Mouse (Mus musculus) hindbrain, embryonic 16.5 days (tissue): Measurements from ENCODE around the gene Tesc. TPM values are rescaled to one million over a fixed set of nuclear protein-coding genes. Genes with fewer than 3 reads are reported as not detected.

ENCODE experiments used
- ATAC-seq: fragments of 200-750 bp; cut with Nextera tagmentation; 2 replicates; pipeline ENCODE4 v1.8.0; 2017; ENCODE audit warnings: moderate TSS enrichment, moderate library complexity
- H3K27ac ChIP-seq: fragments of 300-500 bp; sonication (generic); 2 replicates; pipeline ENCODE4 v1.5.1; 2014; ENCODE audit warnings: low read depth, mild to moderate bottlenecking, control low read depth, low read length, moderate library complexity
- H3K27me3 ChIP-seq: fragments of 300-500 bp; sonication (generic); replicated peaks from 2 replicates; pipeline ENCODE4 v1.6.1; 2014; ENCODE audit warnings: low read length; ENCODE audit not compliant: control insufficient read depth, insufficient read depth
- H3K36me3 ChIP-seq: fragments of 300-500 bp; sonication (generic); 2 replicates; pipeline ENCODE4 v1.6.1; 2014; ENCODE audit warnings: mild to moderate bottlenecking, low read length, moderate library complexity, mixed read lengths; ENCODE audit not compliant: control insufficient read depth, insufficient read depth
- H3K4me1 ChIP-seq: fragments of 300-500 bp; sonication (generic); 2 replicates; pipeline ENCODE4 v1.6.1; 2014; ENCODE audit warnings: low read depth, low read length; ENCODE audit not compliant: control insufficient read depth, insufficient read depth
- H3K4me2 ChIP-seq: fragments of 300-500 bp; sonication (generic); 2 replicates; pipeline ENCODE4 v1.6.1; 2014; ENCODE audit warnings: mild to moderate bottlenecking, low read length, control low read depth, moderate library complexity
- H3K4me3 ChIP-seq: fragments of 300-500 bp; sonication (generic); 2 replicates; pipeline ENCODE4 v1.5.1; 2014; ENCODE audit warnings: mild to moderate bottlenecking, low read length, control low read depth, moderate library complexity
- H3K9ac ChIP-seq: fragments of 300-500 bp; sonication (generic); 2 replicates; pipeline ENCODE4 v1.6.1; 2014; ENCODE audit warnings: low read depth, mild to moderate bottlenecking, control low read depth, low read length, moderate library complexity
- H3K9me3 ChIP-seq: fragments of 300-500 bp; sonication (generic); 2 replicates; pipeline ENCODE4 v1.6.1; 2014; ENCODE audit warnings: mild to moderate bottlenecking, low read length, moderate library complexity; ENCODE audit not compliant: control insufficient read depth
- WGBS: fragments of 180-500 bp; shearing (Covaris S2); extraction: QIAGEN DNeasy Blood & Tissue Kit; methylation state at CpG from one replicate; pipeline ENCODE4 v1.1.7; 2014; 5-methylcytosine and 5-hydroxymethylcytosine counted together
- polyA plus RNA-seq: library from polyadenylated mRNA; unstranded; fragments of >200 nt; fragmentation: Nextera tagmentation; extraction: Ambion mirVana; gene quantifications from 2 replicates; pipeline ENCODE4 v1.2.1, GENCODE M21; 2015

Tesc gene
- polyA plus RNA-seq, 1 experiment from 2014 or later = 5.4 TPM

DNA sequence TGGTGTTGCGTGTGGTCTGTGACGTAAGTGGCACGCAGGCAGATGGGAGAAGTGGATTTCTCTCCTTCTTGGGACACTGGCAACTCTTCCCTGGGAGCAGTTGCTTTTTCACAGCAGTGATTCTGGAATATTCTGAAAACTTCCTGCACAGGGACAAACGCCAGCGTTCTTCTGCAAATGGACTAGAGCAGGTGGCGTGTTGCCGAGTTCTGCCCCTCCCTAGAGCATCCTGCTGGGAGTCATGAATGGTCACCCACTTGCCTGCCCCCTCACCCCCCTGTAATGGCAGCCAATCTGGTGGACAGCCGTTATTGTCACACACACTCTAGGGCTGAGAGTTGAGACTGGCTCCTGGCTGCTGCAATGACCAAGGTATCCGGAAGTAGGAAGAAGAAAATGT, 32.1 kb downstream of the Tesc start:
- no peaks in the 10 kb centered on the region for H3K36me3 ChIP-seq
- no peak overlapping the region for H3K27ac ChIP-seq
- H3K4me2 ChIP-seq = no peak overlapping the region
- ATAC-seq = no peak
- H3K4me1 ChIP-seq = peaks cover 25% of the 10 kb centered on the region
- H3K9ac ChIP-seq = no peak overlapping the region
- no peak overlapping the region for H3K4me3 ChIP-seq
- no peaks in the 10 kb centered on the region for H3K9me3 ChIP-seq
- WGBS = 71% methylated on average over 9 of the region's 9 CpGs
- no peaks in the 10 kb centered on the region for H3K27me3 ChIP-seq

GRCm38 (mm10) chr5:118061391-118061790, 33.8 kb downstream of the Tesc start:
- H3K4me1 ChIP-seq = peaks cover 38% of the 10 kb centered on the region

DNA sequence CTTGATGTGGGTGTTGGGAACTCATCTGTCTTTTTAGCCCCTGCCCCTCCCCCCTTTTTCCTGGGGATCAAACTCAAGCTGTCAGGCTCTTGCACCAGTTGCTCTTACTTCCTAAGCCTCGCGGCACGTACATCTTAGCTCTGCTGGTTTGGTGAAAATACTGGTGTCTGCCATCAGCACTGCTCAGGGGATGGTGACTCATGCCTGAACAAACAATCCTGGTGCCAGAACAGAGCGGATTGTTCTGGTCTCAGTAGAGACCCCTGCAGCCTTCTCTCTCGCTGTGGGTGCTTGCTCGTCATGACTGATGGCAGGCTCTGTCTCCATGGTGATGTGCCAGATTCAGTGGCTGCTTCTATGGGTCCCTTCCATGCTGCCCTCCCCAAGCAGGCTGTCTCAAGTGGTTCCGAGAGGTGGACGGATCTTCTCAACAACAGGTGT, 35.7 kb downstream of the Tesc start:
- H3K4me2 ChIP-seq = no peak overlapping the region
- 52% methylated on average over 8 of the region's 8 CpGs for WGBS
- H3K27ac ChIP-seq = peak overlapping the region; percentile 39; the same call in 1 of the 2 replicates

More at GRCm38 (mm10) chr5:118061391-118061790, 33.8 kb downstream of the Tesc start:
- ATAC-seq = no peak
- H3K27me3 ChIP-seq = no peaks in the 10 kb centered on the region
- H3K27ac ChIP-seq = no peak overlapping the region
- no peaks in the 10 kb centered on the region for H3K9me3 ChIP-seq
- no peak overlapping the region for H3K4me3 ChIP-seq
- H3K36me3 ChIP-seq = no peaks in the 10 kb centered on the region
- H3K4me2 ChIP-seq = no peak overlapping the region
- WGBS = 93% methylated on average over 17 of the region's 18 CpGs
- no peak overlapping the region for H3K9ac ChIP-seq

DNA sequence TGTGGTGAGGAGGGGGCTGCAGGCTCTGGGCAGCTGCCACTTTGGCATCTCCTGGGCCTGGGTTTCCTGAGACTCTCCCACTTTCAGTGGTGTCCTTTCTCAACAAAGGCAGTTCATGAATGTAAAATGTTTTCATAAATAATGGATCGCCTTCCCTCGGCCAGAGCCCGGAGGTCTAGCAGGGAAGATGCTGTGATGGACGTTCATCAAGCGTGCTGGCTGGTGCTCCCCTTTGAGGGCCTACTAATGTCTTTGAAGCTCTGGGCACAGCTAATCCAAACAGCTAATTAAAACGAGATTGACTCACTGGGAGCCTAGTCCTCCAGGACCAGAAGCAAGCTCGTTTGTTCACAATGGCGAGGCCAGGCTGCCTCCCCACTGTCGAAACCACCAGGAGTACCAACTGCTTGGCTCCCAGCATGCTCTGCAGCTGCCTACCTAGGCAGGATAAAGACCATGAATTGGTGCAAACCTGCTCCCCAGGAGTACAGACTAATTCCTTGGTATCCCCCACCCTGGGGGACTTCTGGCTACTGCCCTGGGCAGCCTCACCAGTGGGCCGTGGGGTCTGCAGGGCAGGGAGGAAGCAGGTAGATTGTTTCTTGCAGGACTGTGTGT, 36.9 kb downstream of the Tesc start:
- Histone ChIP-seq H3K36me3 (peaks cover 4% of the 10 kb centered on the region; the same call in 1 of the 2 replicates), H3K4me2 (no peak overlapping the region), H3K27me3 (no peaks in the 10 kb centered on the region), H3K9ac (no peak overlapping the region; the same call in 1 of the 2 replicates), H3K4me1 (peaks cover 31% of the 10 kb centered on the region), H3K27ac (peak overlapping the region; percentile 41), H3K4me3 (no peak overlapping the region), H3K9me3 (no peaks in the 10 kb centered on the region)
- WGBS = 16% methylated on average over 10 of the region's 10 CpGs
- no peak for ATAC-seq

More for the DNA sequence above, 35.7 kb downstream of the Tesc start:
- Histone ChIP-seq H3K9me3 (no peaks in the 10 kb centered on the region), H3K27me3 (no peaks in the 10 kb centered on the region), H3K4me3 (no peak overlapping the region), H3K4me1 (peaks cover 31% of the 10 kb centered on the region), H3K9ac (0 out of 2 replicates have a peak overlapping the region, but pooled peaks have one; percentile 35), H3K36me3 (peaks cover 4% of the 10 kb centered on the region; the same call in 1 of the 2 replicates)
- peak; percentile 38; the same call in 1 of the 2 replicates for ATAC-seq

- H3K4me2 ChIP-seq = no peak overlapping the region
- 78% methylated on average over 19 of the region's 19 CpGs for WGBS
- H3K9me3 ChIP-seq = no peaks in the 10 kb centered on the region
- no peak overlapping the region for H3K4me3 ChIP-seq
- H3K4me1 ChIP-seq = peaks cover 31% of the 10 kb centered on the region
- ATAC-seq = 0 out of 2 replicates have a peak, but pooled peaks have one; percentile 9
- peak overlapping the region; percentile 19 for H3K27ac ChIP-seq
- no peaks in the 10 kb centered on the region for H3K27me3 ChIP-seq
- peaks cover 4% of the 10 kb centered on the region; the same call in 1 of the 2 replicates for H3K36me3 ChIP-seq
- no peak overlapping the region; the same call in 1 of the 2 replicates for H3K9ac ChIP-seq
Measured at GRCm38 (mm10) chr5:118065516-118066255, 38.1 kb downstream of the Tesc start.

DNA sequence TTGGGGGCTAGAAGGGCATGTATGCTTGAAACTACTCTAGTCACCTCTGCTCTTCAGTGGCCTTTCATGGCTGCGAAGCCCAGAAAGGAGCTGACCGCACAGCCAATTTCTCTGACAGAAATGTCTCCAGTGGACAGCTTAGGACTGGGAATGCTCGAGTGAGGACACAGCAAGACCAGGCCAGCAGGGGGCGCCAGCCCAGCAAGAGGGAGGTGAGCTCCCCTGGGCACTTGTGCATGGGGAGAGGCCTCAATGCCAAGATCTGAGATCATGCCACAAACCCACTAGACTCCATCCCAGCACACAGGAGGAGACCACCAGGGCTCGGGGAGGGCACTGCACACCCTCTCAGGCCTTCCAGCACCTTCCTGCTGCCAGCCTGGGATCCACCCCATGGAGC, 39.3 kb downstream of the Tesc start:
- no peak overlapping the region for H3K27ac ChIP-seq
- no peaks in the 10 kb centered on the region for H3K27me3 ChIP-seq
- no peaks in the 10 kb centered on the region for H3K9me3 ChIP-seq
- H3K4me1 ChIP-seq = peaks cover 31% of the 10 kb centered on the region
- H3K4me3 ChIP-seq = no peak overlapping the region
- peaks cover 4% of the 10 kb centered on the region; the same call in 1 of the 2 replicates for H3K36me3 ChIP-seq
- 56% methylated on average over 5 of the region's 5 CpGs for WGBS
- no peak for ATAC-seq
- H3K9ac ChIP-seq = no peak overlapping the region
- H3K4me2 ChIP-seq = no peak overlapping the region

- Histone ChIP-seq H3K27me3 (no peaks in the 10 kb centered on the region), H3K4me2 (no peak overlapping the region), H3K27ac (no peak overlapping the region), H3K36me3 (peaks cover 4% of the 10 kb centered on the region; the same call in 1 of the 2 replicates), H3K4me1 (peaks cover 32% of the 10 kb centered on the region), H3K9ac (no peak overlapping the region), H3K9me3 (no peaks in the 10 kb centered on the region), H3K4me3 (no peak overlapping the region)
- no peak for ATAC-seq
- 68% methylated on average over 4 of the region's 4 CpGs for WGBS
Measured at GRCm38 (mm10) chr5:118067572-118067971, 40.0 kb downstream of the Tesc start.

GRCm38 (mm10) chr5:118067984-118068494, 40.5 kb downstream of the Tesc start:
- H3K9me3 ChIP-seq = no peaks in the 10 kb centered on the region
- no peak overlapping the region for H3K27ac ChIP-seq
- 83% methylated on average over 9 of the region's 9 CpGs for WGBS
- no peak overlapping the region for H3K4me3 ChIP-seq
- H3K36me3 ChIP-seq = peaks cover 4% of the 10 kb centered on the region; the same call in 1 of the 2 replicates
- no peaks in the 10 kb centered on the region for H3K27me3 ChIP-seq
- H3K9ac ChIP-seq = no peak overlapping the region
- peaks cover 34% of the 10 kb centered on the region for H3K4me1 ChIP-seq
- no peak for ATAC-seq
- H3K4me2 ChIP-seq = no peak overlapping the region

DNA sequence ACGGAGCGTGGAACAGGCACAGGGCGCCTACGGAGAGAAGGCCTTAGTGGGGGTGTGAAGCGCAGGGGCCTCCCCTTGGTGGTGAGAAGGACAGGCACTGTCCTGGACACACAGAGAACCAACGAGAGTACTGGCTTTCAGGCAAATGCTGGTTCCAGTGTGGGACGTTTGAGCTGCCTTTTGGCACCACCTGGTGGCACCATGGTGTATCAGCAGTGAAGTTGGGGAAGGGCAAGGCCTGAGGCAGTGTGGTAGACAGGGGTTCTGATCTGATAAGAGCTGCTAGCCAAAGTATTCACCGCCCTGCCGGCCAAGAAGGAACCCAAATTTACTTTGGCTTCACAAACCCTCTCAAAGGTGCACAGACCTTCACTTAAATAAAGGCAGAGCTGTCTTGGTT, 41.8 kb downstream of the Tesc start:
- H3K27ac ChIP-seq = no peak overlapping the region
- H3K9ac ChIP-seq = no peak overlapping the region

More for the DNA sequence above, 41.8 kb downstream of the Tesc start:
- Histone ChIP-seq H3K9me3 (no peaks in the 10 kb centered on the region), H3K4me1 (peaks cover 28% of the 10 kb centered on the region), H3K4me2 (no peak overlapping the region), H3K36me3 (peaks cover 4% of the 10 kb centered on the region; the same call in 1 of the 2 replicates), H3K27me3 (no peaks in the 10 kb centered on the region), H3K4me3 (no peak overlapping the region)
- WGBS = 46% methylated on average over 9 of the region's 9 CpGs
- ATAC-seq = peak; percentile 54
